Mouse (Mus musculus) neural tube, embryonic 11.5 days (tissue): ENCODE results near the gene Cdh4. TPM values are rescaled to one million over a fixed set of nuclear protein-coding genes. Genes with fewer than 3 reads are reported as not detected.
A peak's percentile ranks its signal among the peaks of the same experiment; 100 is the strongest.

ENCODE experiments used
- ATAC-seq: fragments of 200-750 bp; cut with Nextera tagmentation; 2 replicates; pipeline ENCODE4 v1.8.0; 2017; ENCODE audit warnings: moderate number of reproducible peaks, mild to moderate bottlenecking, moderate TSS enrichment, moderate library complexity; ENCODE audit not compliant: insufficient read depth, low FRiP score, low TSS enrichment
- DNase-seq: peaks from one replicate; pipeline ENCODE4 v3.0.0-alpha.2; 2015; ENCODE audit warnings: low spot score
- H3K27ac ChIP-seq: fragments of 300-500 bp; sonication (generic); 2 replicates; pipeline ENCODE4 v1.5.1; 2014; ENCODE audit warnings: low read depth, mild to moderate bottlenecking, low read length
- H3K27me3 ChIP-seq: fragments of 300-500 bp; sonication (generic); 2 replicates; pipeline ENCODE4 v1.6.1; 2014; ENCODE audit warnings: mild to moderate bottlenecking, low read length, mixed read lengths; ENCODE audit not compliant: control insufficient read depth, insufficient read depth
- H3K36me3 ChIP-seq: fragments of 300-500 bp; sonication (generic); 2 replicates; pipeline ENCODE4 v1.6.1; 2014; ENCODE audit warnings: mild to moderate bottlenecking, low read length, moderate library complexity, mixed read lengths; ENCODE audit not compliant: control insufficient read depth, insufficient read depth
- H3K4me1 ChIP-seq: fragments of 300-500 bp; sonication (generic); 2 replicates; pipeline ENCODE4 v1.6.1; 2014; ENCODE audit warnings: low read length, mixed read lengths; ENCODE audit not compliant: control insufficient read depth, insufficient read depth
- H3K4me2 ChIP-seq: fragments of 300-500 bp; sonication (generic); 2 replicates; pipeline ENCODE4 v1.6.1; 2014; ENCODE audit warnings: low read depth, mild to moderate bottlenecking, moderate library complexity
- H3K4me3 ChIP-seq: fragments of 300-500 bp; sonication (generic); 2 replicates; pipeline ENCODE4 v1.5.1; 2014; ENCODE audit warnings: low read depth, low read length
- H3K9ac ChIP-seq: fragments of 300-500 bp; sonication (generic); 2 replicates; pipeline ENCODE4 v1.6.1; 2014; ENCODE audit warnings: mild to moderate bottlenecking, low read length
- H3K9me3 ChIP-seq: fragments of 300-500 bp; sonication (generic); 2 replicates; pipeline ENCODE4 v1.6.1; 2016; ENCODE audit warnings: low read length; ENCODE audit not compliant: control insufficient read depth
- WGBS: fragments of 180-500 bp; shearing (Covaris S2); extraction: QIAGEN DNeasy Blood & Tissue Kit; methylation state at CpG from one replicate; pipeline ENCODE4 v1.1.7; 2014; 5-methylcytosine and 5-hydroxymethylcytosine counted together
- polyA plus RNA-seq: library from polyadenylated mRNA; unstranded; fragments of >200 nt; fragmentation: Nextera tagmentation; extraction: Ambion mirVana; gene quantifications from 2 replicates; pipeline ENCODE4 v1.2.1, GENCODE M21; 2014

Gene Cdh4
- polyA plus RNA-seq, 1 experiment from 2014 or later: 9.4 TPM

DNA sequence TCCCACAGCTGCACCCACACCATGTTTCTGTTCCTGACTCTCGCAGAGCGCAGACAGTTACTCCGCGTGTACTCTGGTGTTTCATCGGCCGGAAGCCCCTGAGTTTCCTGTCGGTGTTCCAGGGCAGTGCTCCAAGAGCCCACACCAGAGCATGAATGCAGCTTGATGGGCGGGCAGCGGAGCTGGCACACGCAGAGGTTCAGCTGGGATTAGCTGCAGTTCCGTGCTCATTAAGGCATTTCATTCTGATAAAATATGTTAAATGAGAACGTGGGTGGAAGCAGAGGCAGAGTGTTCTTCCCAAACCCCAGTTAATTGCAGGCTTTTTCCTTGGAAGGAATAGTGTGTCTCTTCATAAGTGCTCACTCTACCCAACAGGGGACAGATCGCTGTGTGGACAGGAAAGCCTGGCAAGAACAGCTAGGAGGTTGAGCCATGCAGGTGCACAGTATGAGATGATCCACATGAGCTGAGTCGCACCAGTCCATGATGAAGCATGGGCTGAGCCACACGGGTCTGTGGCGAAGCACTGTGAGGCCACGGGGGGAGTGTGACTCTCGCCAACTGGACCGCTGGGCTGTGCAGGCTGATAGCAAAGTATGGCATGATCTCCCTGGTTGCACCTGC lies 357.8 kb downstream of the Cdh4 start:
- no peak overlapping the region for H3K4me3 ChIP-seq
- H3K36me3 ChIP-seq: no peaks in the 10 kb centered on the region
- H3K4me1 ChIP-seq: no peaks in the 10 kb centered on the region; the same call in 1 of the 2 replicates
- H3K27ac ChIP-seq: no peak overlapping the region
- H3K27me3 ChIP-seq: no peaks in the 10 kb centered on the region
- no peak overlapping the region for H3K4me2 ChIP-seq
- DNase-seq (no peak), ATAC-seq (no peak)
- WGBS: 93% methylated on average over 19 of the region's 19 CpGs
- H3K9me3 ChIP-seq: no peaks in the 10 kb centered on the region
- no peak overlapping the region for H3K9ac ChIP-seq

DNA sequence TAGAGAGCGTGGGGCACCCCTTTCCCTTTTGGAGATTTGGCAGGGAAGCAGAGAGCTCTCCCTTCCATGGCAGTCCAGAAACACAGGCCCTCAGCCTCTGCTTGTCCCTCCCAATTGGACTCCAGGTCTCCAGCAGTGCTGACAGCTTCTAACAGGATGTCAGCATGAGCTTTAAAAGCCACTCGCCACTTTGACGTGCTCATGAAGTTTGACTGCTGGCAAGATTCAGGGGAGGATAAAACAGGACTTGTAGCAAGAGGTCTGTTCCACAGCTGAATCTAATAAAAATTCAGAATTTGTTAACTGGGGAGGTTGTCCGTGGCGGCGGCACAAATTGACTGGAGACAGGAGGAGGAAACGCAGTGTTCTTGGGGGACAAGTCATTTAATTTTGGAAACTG lies 358.8 kb downstream of the Cdh4 start:
- no peak overlapping the region for H3K4me3 ChIP-seq
- no peak overlapping the region for H3K27ac ChIP-seq
- H3K4me2 ChIP-seq: no peak overlapping the region
- no peaks in the 10 kb centered on the region for H3K9me3 ChIP-seq
- ATAC-seq: no peak
- H3K4me1 ChIP-seq: no peaks in the 10 kb centered on the region; the same call in 1 of the 2 replicates
- H3K9ac ChIP-seq: no peak overlapping the region
- DNase-seq: no peak
- no peaks in the 10 kb centered on the region for H3K36me3 ChIP-seq
- H3K27me3 ChIP-seq: no peaks in the 10 kb centered on the region
- WGBS: 72% methylated on average over 7 of the region's 7 CpGs

DNA sequence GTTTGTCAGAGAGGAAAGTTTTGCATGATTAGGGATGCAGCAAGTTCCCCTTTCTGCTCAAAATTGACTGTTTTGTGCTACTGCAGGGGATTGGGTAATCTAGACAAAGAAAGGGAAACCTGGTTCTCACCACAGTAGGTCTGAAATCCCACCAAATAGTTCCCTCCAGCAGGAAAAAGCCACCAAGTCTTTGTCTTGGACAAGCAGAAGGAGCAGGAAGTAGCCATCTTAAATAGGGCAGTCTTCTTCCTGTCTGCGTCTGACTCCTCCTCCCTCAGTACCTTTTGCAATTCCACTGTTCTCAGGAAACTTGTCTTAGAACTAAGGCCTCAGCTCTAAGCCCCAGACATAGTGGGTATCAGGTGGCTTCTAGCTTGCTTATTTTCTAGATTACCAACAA lies 360.2 kb downstream of the Cdh4 start:
- no peak for ATAC-seq

DNA sequence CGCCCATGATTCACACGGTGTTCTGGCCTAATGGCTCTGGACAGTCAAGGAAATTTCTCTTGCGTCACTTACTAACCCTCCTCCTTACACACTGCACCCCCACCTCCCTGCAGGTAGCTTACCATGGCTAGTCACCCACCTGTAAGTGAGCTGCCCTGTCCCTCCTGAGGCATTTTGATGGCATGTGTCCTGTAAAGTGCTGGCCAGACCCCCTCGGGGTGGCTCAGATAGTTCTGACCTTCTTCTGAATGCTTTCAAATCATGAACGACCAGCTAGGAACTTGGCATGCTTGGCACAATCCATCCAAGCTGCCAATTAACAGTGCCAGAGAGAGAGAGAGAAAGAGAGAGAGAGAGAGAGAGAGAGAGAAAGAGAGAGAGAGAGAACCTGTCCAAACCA lies 368.9 kb downstream of the Cdh4 start:
- DNase-seq (no peak), ATAC-seq (no peak)
- Histone ChIP-seq H3K9ac (no peak overlapping the region), H3K4me3 (no peak overlapping the region), H3K27ac (no peak overlapping the region), H3K36me3 (no peaks in the 10 kb centered on the region), H3K4me1 (no peaks in the 10 kb centered on the region), H3K27me3 (no peaks in the 10 kb centered on the region), H3K4me2 (no peak overlapping the region), H3K9me3 (no peaks in the 10 kb centered on the region)
- WGBS: 92% methylated on average over 5 of the region's 5 CpGs

More for the DNA sequence above, 360.2 kb downstream of the Cdh4 start:
- Histone ChIP-seq H3K27ac (no peak overlapping the region), H3K4me3 (no peak overlapping the region), H3K9me3 (no peaks in the 10 kb centered on the region), H3K9ac (no peak overlapping the region), H3K27me3 (no peaks in the 10 kb centered on the region), H3K4me2 (no peak overlapping the region), H3K36me3 (no peaks in the 10 kb centered on the region), H3K4me1 (no peaks in the 10 kb centered on the region; the same call in 1 of the 2 replicates)
- 79% methylated on average over 1 of the region's 1 CpGs for WGBS
- no peak for DNase-seq

DNA sequence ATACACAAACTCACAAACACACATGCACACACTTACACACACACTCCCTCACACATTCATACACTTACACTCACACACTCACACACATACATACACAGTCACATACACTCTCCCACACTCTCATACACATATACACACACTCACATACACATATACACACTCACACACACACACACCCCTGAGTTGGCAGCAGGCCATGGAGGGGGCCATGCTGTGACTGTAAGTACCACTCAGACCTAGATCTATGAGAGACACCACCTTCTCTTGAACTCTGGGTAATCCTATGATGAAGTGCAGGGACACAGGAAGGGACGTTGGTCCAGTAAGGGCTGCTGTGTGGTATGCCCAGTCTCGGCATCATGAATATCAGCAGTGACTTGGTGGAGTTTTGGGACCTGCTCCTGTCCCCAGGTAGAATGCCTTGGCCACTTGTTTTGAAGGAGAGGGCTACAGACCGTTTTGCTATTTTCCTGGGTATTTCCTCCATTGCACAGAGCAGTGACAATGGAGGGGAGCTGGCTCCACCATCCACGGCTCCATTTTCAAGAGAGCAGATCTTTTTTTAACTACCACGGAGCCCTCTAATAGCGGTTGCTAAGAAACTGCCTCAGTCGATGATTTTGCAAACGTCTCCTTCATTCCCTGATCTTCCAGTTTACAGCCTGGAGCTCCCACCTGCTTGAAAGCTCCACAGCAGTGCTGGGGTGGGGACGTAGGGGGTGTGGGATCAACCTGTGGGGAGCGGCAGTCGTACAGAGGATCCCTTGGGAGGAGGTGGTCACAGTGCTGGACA lies 371.0 kb downstream of the Cdh4 start:
- no peak overlapping the region for H3K4me3 ChIP-seq
- H3K9me3 ChIP-seq: no peaks in the 10 kb centered on the region
- no peak overlapping the region for H3K27ac ChIP-seq
- DNase-seq (no peak), ATAC-seq (no peak)
- no peaks in the 10 kb centered on the region for H3K4me1 ChIP-seq
- H3K27me3 ChIP-seq: no peaks in the 10 kb centered on the region
- no peaks in the 10 kb centered on the region for H3K36me3 ChIP-seq
- H3K9ac ChIP-seq: no peak overlapping the region
- WGBS: 70% methylated on average over 11 of the region's 11 CpGs
- H3K4me2 ChIP-seq: no peak overlapping the region

DNA sequence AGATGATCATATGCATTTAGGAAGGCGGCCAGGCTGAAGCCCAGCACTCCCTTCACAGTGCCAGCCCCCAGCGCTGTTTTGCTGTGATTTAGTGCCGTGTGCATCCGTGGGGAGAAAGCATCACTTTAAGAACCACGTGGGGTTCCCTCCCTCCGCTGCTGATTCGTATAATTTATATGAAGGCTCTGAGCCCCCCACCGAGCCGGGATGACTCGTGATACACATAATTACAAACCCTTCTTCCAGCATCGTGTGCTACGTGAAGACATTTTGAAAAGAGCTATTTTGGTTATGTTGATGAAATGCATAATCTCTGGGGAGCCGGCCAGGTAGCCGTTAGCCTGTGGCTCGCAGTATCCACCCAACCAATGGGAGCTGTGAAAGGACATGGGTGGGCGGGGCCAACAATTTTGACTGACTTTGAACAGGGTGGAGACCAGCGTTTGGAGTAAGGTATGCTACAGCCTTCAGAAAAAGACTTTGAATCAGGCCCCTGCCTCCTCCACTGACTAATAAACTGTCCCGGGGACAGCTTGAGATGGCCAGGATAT lies 382.6 kb downstream of the Cdh4 start:
- Histone ChIP-seq H3K27ac (no peak overlapping the region), H3K4me2 (no peak overlapping the region), H3K36me3 (no peaks in the 10 kb centered on the region), H3K4me1 (peaks cover 8% of the 10 kb centered on the region), H3K27me3 (no peaks in the 10 kb centered on the region), H3K4me3 (no peak overlapping the region), H3K9ac (no peak overlapping the region), H3K9me3 (no peaks in the 10 kb centered on the region)
- ATAC-seq (peak; percentile 43), DNase-seq (no peak)
- WGBS: 32% methylated on average over 18 of the region's 18 CpGs

DNA sequence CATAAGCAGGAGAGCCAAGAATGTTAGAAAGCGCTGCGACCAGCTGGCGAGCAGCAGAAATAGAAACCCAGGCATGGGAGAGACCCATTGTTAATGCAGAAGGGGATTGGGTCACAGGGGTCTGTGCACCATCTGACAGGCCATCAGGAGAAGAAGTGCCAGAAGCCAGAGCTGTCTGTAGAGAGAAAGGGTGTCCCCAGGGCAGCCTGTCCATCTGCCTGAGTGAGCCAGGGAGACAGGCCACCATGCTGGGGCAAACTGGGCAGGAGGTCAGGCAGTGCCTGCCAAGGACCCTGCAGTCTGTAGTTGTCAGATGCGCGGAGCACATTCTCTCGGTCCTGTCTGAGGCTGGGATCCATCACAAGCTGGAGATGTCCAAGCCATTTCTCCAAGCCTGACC lies 386.7 kb downstream of the Cdh4 start:
- no peak overlapping the region for H3K4me2 ChIP-seq
- no peak overlapping the region for H3K27ac ChIP-seq
- no peaks in the 10 kb centered on the region for H3K36me3 ChIP-seq
- 80% methylated on average over 6 of the region's 6 CpGs for WGBS
- no peaks in the 10 kb centered on the region for H3K9me3 ChIP-seq
- no peak overlapping the region for H3K4me3 ChIP-seq
- peaks cover 5% of the 10 kb centered on the region for H3K4me1 ChIP-seq
- no peak for ATAC-seq
- H3K9ac ChIP-seq: no peak overlapping the region
- no peak for DNase-seq
- no peaks in the 10 kb centered on the region for H3K27me3 ChIP-seq

DNA sequence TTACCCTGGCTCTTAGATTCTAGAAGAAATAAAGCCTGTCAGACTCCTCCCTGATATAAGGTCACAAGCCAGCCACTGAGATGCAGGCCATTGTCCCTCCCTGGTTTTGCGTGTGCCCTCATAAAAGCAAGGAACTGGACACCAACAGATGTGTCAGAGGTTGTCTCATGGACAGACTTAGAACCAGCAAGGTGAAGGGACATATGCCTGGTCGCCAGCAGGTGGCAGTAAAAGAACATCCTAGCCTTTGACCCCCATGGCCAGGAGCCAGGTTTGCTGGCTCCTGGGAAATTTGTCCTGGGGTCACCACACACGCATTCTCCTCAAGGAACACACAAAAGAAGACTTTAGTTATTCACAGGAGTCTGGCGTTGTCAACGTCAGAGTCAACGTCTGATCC lies 387.7 kb downstream of the Cdh4 start:
- Histone ChIP-seq H3K27me3 (no peaks in the 10 kb centered on the region), H3K27ac (no peak overlapping the region), H3K4me2 (no peak overlapping the region), H3K36me3 (no peaks in the 10 kb centered on the region), H3K4me3 (no peak overlapping the region), H3K9me3 (no peaks in the 10 kb centered on the region), H3K4me1 (0 out of 2 replicates have a peak, but pooled peaks cover 2% of the 10 kb centered on the region), H3K9ac (no peak overlapping the region)
- WGBS: 21% methylated on average over 6 of the region's 6 CpGs
- ATAC-seq: no peak
- peak; percentile 55 for DNase-seq

DNA sequence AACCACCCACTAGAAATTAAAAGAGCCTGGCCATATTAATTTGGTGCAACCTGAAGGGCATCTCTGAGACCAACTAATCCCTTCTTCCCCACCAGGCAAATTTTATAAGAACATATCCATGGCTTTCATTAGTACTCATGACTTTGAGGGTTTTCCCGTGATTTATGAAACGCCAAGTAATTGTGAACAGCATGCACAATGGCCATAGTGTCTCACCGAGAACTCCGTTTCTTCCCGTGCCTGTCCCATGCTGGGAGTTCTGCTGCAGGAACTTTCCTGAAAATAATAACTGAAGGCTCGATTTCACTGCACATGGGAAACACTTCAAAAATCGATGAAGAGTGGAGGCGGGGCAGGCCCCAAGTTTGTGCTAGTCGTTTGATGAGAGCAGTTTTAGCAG lies 392.7 kb downstream of the Cdh4 start:
- Histone ChIP-seq H3K9ac (no peak overlapping the region), H3K4me2 (no peak overlapping the region), H3K9me3 (no peaks in the 10 kb centered on the region), H3K27ac (no peak overlapping the region), H3K4me3 (no peak overlapping the region), H3K36me3 (no peaks in the 10 kb centered on the region), H3K27me3 (no peaks in the 10 kb centered on the region), H3K4me1 (peaks cover 7% of the 10 kb centered on the region; the same call in 1 of the 2 replicates)
- 53% methylated on average over 9 of the region's 9 CpGs for WGBS
- DNase-seq (no peak), ATAC-seq (no peak)
